Mouse (Mus musculus) stomach, postnatal 0 days (tissue): ENCODE data around the gene Gpatch2.

Experiments
- CTCF ChIP-seq: IDR thresholded peaks from 2 replicates; pipeline ENCODE4 v1.5.1; 2016; ENCODE audit warnings: antibody characterized with exemption, low read depth, mild to moderate bottlenecking, moderate library complexity
- EP300 ChIP-seq: optimal IDR thresholded peaks from 2 replicates; pipeline ENCODE3; 2016; ENCODE audit warnings: antibody characterized with exemption

DNA sequence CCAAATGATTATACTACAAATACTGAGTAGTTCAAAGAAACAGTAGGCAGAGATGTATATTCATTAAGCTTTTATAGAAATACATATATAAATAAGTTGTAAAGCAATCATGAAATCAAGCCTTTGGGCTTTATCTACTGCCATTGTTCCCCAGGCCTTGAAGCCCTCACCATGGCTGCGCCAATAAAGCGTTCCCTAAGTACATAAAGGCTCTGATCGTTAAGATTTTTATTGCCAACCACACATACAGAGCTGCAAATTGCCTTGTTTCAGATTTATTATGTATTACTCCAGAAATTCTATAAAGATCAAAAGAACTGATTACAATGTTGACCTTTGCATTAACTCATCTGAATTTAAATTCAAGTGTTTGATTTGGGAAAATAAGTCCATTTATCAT lies 71.6 kb downstream of the Gpatch2 start:
- no peak for TF ChIP-seq CTCF
- TF ChIP-seq EP300, result no peak
